Mouse (Mus musculus): ENCODE measurements around the gene Slc35e1. TPM values are rescaled to one million over a fixed set of nuclear protein-coding genes. Genes with fewer than 3 reads are reported as not detected.

Slc35e1 gene
- polyA plus RNA-seq, 1 experiment from 2014 or later, result 5.7 TPM

- Histone ChIP-seq H3K4me1 (ENCODE audit: control insufficient read depth, insufficient read depth, low read depth, low read length) (no peaks in the 10 kb centered on the region), H3K36me3 (ENCODE audit: control insufficient read depth, insufficient read depth, low read length) (peaks cover 52% of the 10 kb centered on the region), H3K9ac (ENCODE audit: low read depth, low read length) (no peak overlapping the region), H3K27ac (ENCODE audit: low read depth, low read length) (no peak overlapping the region), H3K4me3 (ENCODE audit: low read length) (no peak overlapping the region), H3K27me3 (replicated peaks; ENCODE audit: control insufficient read depth, insufficient read depth, low read length) (no peaks in the 10 kb centered on the region), H3K9me3 (ENCODE audit: control insufficient read depth, low read length) (no peaks in the 10 kb centered on the region), H3K4me2 (ENCODE audit: low read length) (no peak overlapping the region)
- no peak for ATAC-seq
- WGBS, result 93% methylated on average over 4 of the region's 4 CpGs
These were observed 32.4 kb downstream of the Slc35e1 start for GRCm38 (mm10) chr8:72459881-72460533.

- no peak overlapping the region for H3K9ac ChIP-seq (ENCODE audit: low read depth, low read length)
- ATAC-seq, result no peak
- H3K27ac ChIP-seq (ENCODE audit: low read depth, low read length), result no peak overlapping the region
- no peak overlapping the region for H3K4me2 ChIP-seq (ENCODE audit: low read length)
- peaks cover 53% of the 10 kb centered on the region for H3K36me3 ChIP-seq (ENCODE audit: control insufficient read depth, insufficient read depth, low read length)
- H3K27me3 ChIP-seq (replicated peaks; ENCODE audit: control insufficient read depth, insufficient read depth, low read length), result no peaks in the 10 kb centered on the region
- H3K9me3 ChIP-seq (ENCODE audit: control insufficient read depth, low read length), result no peaks in the 10 kb centered on the region
- no peak overlapping the region for H3K4me3 ChIP-seq (ENCODE audit: low read length)
- WGBS, result 92% methylated on average over 6 of the region's 6 CpGs
- no peaks in the 10 kb centered on the region for H3K4me1 ChIP-seq (ENCODE audit: control insufficient read depth, insufficient read depth, low read depth, low read length)
These were observed 34.0 kb downstream of the Slc35e1 start for GRCm38 (mm10) chr8:72458457-72458856.

GRCm38 (mm10) chr8:72457806-72458205, 34.6 kb downstream of the Slc35e1 start:
- no peak overlapping the region for H3K4me3 ChIP-seq (ENCODE audit: low read length)
- peaks cover 54% of the 10 kb centered on the region for H3K36me3 ChIP-seq (ENCODE audit: control insufficient read depth, insufficient read depth, low read length)
- no peaks in the 10 kb centered on the region for H3K9me3 ChIP-seq (ENCODE audit: control insufficient read depth, low read length)
- H3K9ac ChIP-seq (ENCODE audit: low read depth, low read length), result no peak overlapping the region
- no peak overlapping the region for H3K4me2 ChIP-seq (ENCODE audit: low read length)
- H3K4me1 ChIP-seq (ENCODE audit: control insufficient read depth, insufficient read depth, low read depth, low read length), result no peaks in the 10 kb centered on the region
- no peak overlapping the region for H3K27ac ChIP-seq (ENCODE audit: low read depth, low read length)
- H3K27me3 ChIP-seq (replicated peaks; ENCODE audit: control insufficient read depth, insufficient read depth, low read length), result no peaks in the 10 kb centered on the region
- 88% methylated on average over 3 of the region's 3 CpGs for WGBS
- no peak for ATAC-seq

GRCm38 (mm10) chr8:72455317-72455716, 37.1 kb downstream of the Slc35e1 start:
- no peak overlapping the region for H3K9ac ChIP-seq (ENCODE audit: low read depth, low read length)
- H3K4me2 ChIP-seq (ENCODE audit: low read length), result no peak overlapping the region
- H3K4me3 ChIP-seq (ENCODE audit: low read length), result no peak overlapping the region
- no peak for ATAC-seq
- no peak overlapping the region for H3K27ac ChIP-seq (ENCODE audit: low read depth, low read length)
- WGBS, result 94% methylated on average over 4 of the region's 4 CpGs
- peaks cover 48% of the 10 kb centered on the region for H3K36me3 ChIP-seq (ENCODE audit: control insufficient read depth, insufficient read depth, low read length)
- no peaks in the 10 kb centered on the region for H3K27me3 ChIP-seq (replicated peaks; ENCODE audit: control insufficient read depth, insufficient read depth, low read length)
- H3K9me3 ChIP-seq (ENCODE audit: control insufficient read depth, low read length), result no peaks in the 10 kb centered on the region
- no peaks in the 10 kb centered on the region for H3K4me1 ChIP-seq (ENCODE audit: control insufficient read depth, insufficient read depth, low read depth, low read length)

- no peak for ATAC-seq
- H3K27ac ChIP-seq (ENCODE audit: low read depth, low read length), result no peak overlapping the region
- 95% methylated on average over 2 of the region's 2 CpGs for WGBS
These were observed 38.5 kb downstream of the Slc35e1 start for GRCm38 (mm10) chr8:72453904-72454303.

GRCm38 (mm10) chr8:72451516-72451915, 40.9 kb downstream of the Slc35e1 start:
- no peaks in the 10 kb centered on the region for H3K9me3 ChIP-seq (ENCODE audit: control insufficient read depth, low read length)
- H3K9ac ChIP-seq (ENCODE audit: low read depth, low read length), result no peak overlapping the region
- H3K4me3 ChIP-seq (ENCODE audit: low read length), result no peak overlapping the region
- peaks cover 39% of the 10 kb centered on the region for H3K36me3 ChIP-seq (ENCODE audit: control insufficient read depth, insufficient read depth, low read length)
- WGBS, result 87% methylated on average over 8 of the region's 8 CpGs
- peaks cover 4% of the 10 kb centered on the region; the same call in 1 of the 2 replicates for H3K4me1 ChIP-seq (ENCODE audit: control insufficient read depth, insufficient read depth, low read depth, low read length)
- no peak overlapping the region for H3K27ac ChIP-seq (ENCODE audit: low read depth, low read length)
- no peak for ATAC-seq
- no peaks in the 10 kb centered on the region for H3K27me3 ChIP-seq (replicated peaks; ENCODE audit: control insufficient read depth, insufficient read depth, low read length)
- no peak overlapping the region for H3K4me2 ChIP-seq (ENCODE audit: low read length)

More at GRCm38 (mm10) chr8:72453904-72454303, 38.5 kb downstream of the Slc35e1 start:
- Histone ChIP-seq H3K9me3 (ENCODE audit: control insufficient read depth, low read length) (no peaks in the 10 kb centered on the region), H3K4me3 (ENCODE audit: low read length) (no peak overlapping the region), H3K36me3 (ENCODE audit: control insufficient read depth, insufficient read depth, low read length) (peaks cover 43% of the 10 kb centered on the region), H3K9ac (ENCODE audit: low read depth, low read length) (no peak overlapping the region), H3K4me1 (ENCODE audit: control insufficient read depth, insufficient read depth, low read depth, low read length) (no peaks in the 10 kb centered on the region), H3K27me3 (replicated peaks; ENCODE audit: control insufficient read depth, insufficient read depth, low read length) (no peaks in the 10 kb centered on the region), H3K4me2 (ENCODE audit: low read length) (no peak overlapping the region)

- Histone ChIP-seq H3K4me1 (ENCODE audit: control insufficient read depth, insufficient read depth, low read depth, low read length) (peaks cover 4% of the 10 kb centered on the region; the same call in 1 of the 2 replicates), H3K4me2 (ENCODE audit: low read length) (no peak overlapping the region), H3K9ac (ENCODE audit: low read depth, low read length) (no peak overlapping the region), H3K9me3 (ENCODE audit: control insufficient read depth, low read length) (no peaks in the 10 kb centered on the region), H3K27ac (ENCODE audit: low read depth, low read length) (no peak overlapping the region), H3K36me3 (ENCODE audit: control insufficient read depth, insufficient read depth, low read length) (peaks cover 6% of the 10 kb centered on the region; the same call in 1 of the 2 replicates), H3K27me3 (replicated peaks; ENCODE audit: control insufficient read depth, insufficient read depth, low read length) (no peaks in the 10 kb centered on the region), H3K4me3 (ENCODE audit: low read length) (no peak overlapping the region)
- no peak for ATAC-seq
- 96% methylated on average over 6 of the region's 6 CpGs for WGBS
These were observed 47.3 kb downstream of the Slc35e1 start for GRCm38 (mm10) chr8:72445071-72445470.

- Histone ChIP-seq H3K4me3 (ENCODE audit: low read length) (peak overlapping the region; percentile 53), H3K27me3 (replicated peaks; ENCODE audit: control insufficient read depth, insufficient read depth, low read length) (no peaks in the 10 kb centered on the region), H3K36me3 (ENCODE audit: control insufficient read depth, insufficient read depth, low read length) (no peaks in the 10 kb centered on the region; the same call in 1 of the 2 replicates), H3K9me3 (ENCODE audit: control insufficient read depth, low read length) (no peaks in the 10 kb centered on the region), H3K4me1 (ENCODE audit: control insufficient read depth, insufficient read depth, low read depth, low read length) (peaks cover 4% of the 10 kb centered on the region; the same call in 1 of the 2 replicates), H3K4me2 (ENCODE audit: low read length) (peak overlapping the region; percentile 74), H3K27ac (ENCODE audit: low read depth, low read length) (peak overlapping the region; percentile 72), H3K9ac (ENCODE audit: low read depth, low read length) (peak overlapping the region; percentile 81)
- WGBS, result 37% methylated on average over 6 of the region's 6 CpGs
- ATAC-seq, result peak; percentile 72; the same call in 1 of the 2 replicates
These were observed 48.4 kb downstream of the Slc35e1 start for GRCm38 (mm10) chr8:72443994-72444350.

GRCm38 (mm10) chr8:72443338-72443993, 48.9 kb downstream of the Slc35e1 start, which contains the start of the genes Calr3 and 1700030K09Rik:
TSS of gene Calr3 (minus strand) at chr8:72443870.
TSS of gene 1700030K09Rik (plus strand) at chr8:72443880.
- WGBS, result 5% methylated on average over 34 of the region's 34 CpGs

More at GRCm38 (mm10) chr8:72443338-72443993, 48.9 kb downstream of the Slc35e1 start, which contains the start of the genes Calr3 and 1700030K09Rik:
- Histone ChIP-seq H3K4me1 (ENCODE audit: control insufficient read depth, insufficient read depth, low read depth, low read length) (peaks cover 4% of the 10 kb centered on the region; the same call in 1 of the 2 replicates), H3K4me2 (ENCODE audit: low read length) (peak within 1 kb of the TSS; percentile 76), H3K27ac (ENCODE audit: low read depth, low read length) (peak within 1 kb of the TSS; percentile 72), H3K4me3 (ENCODE audit: low read length) (peak within 1 kb of the TSS; percentile 53), H3K9me3 (ENCODE audit: control insufficient read depth, low read length) (no peaks in the 10 kb centered on the region), H3K9ac (ENCODE audit: low read depth, low read length) (peak within 1 kb of the TSS; percentile 81), H3K36me3 (ENCODE audit: control insufficient read depth, insufficient read depth, low read length) (no peaks in the 10 kb centered on the region), H3K27me3 (replicated peaks; ENCODE audit: control insufficient read depth, insufficient read depth, low read length) (no peaks in the 10 kb centered on the region)
- ATAC-seq, result peak; percentile 100

Data from hindbrain, embryonic 16.5 days (tissue).